Mouse (Mus musculus): ENCODE measurements around the gene Ldlrad3. TPM values are rescaled to one million over a fixed set of nuclear protein-coding genes. Genes with fewer than 3 reads are reported as not detected.

The Ldlrad3 gene
- polyA plus RNA-seq, 2 experiments = 2.1 to 2.9 TPM

- DNase-seq (ENCODE audit: low read depth in 3 of 3, low spot score in 3 of 3) = no peak
- TF ChIP-seq EP300 (IDR thresholded peaks at IDR 0.05; ENCODE audit: low read depth) = no peak
- TF ChIP-seq CTCF (IDR thresholded peaks at IDR 0.05; ENCODE audit: low read depth) = no peak
Measured at GRCm38 (mm10) chr2:102190956-102191355, 4.8 kb upstream of the Ldlrad3 start.

GRCm38 (mm10) chr2:102185069-102185950 is 875 bp downstream of the Ldlrad3 start:
- H3K4me2 ChIP-seq (ENCODE audit: low read depth) = peak overlapping the region; percentile 63
- peaks cover 16% of the 10 kb centered on the region for H3K27me3 ChIP-seq (ENCODE audit: control insufficient read depth, insufficient read depth, low read length)
- H3K4me1 ChIP-seq (replicated peaks; ENCODE audit: control insufficient read depth in 2 of 2, insufficient read depth in 2 of 2, low read length in 1 of 2) = no peaks in the 10 kb centered on the region
- TF ChIP-seq CTCF (IDR thresholded peaks at IDR 0.05; ENCODE audit: low read depth) (no peak), EP300 (IDR thresholded peaks at IDR 0.05; ENCODE audit: low read depth) (no peak)
- DNase-seq (ENCODE audit: low read depth in 3 of 3, low spot score in 3 of 3) (no peak), ATAC-seq (ENCODE audit: insufficient read depth) (no peak)
- no peaks in the 10 kb centered on the region for H3K36me3 ChIP-seq (replicated peaks; ENCODE audit: control insufficient read depth, insufficient read depth, low read depth)
- no peak overlapping the region for H3K27ac ChIP-seq
- no peak overlapping the region; the same call in 1 of the 2 replicates for H3K9ac ChIP-seq (replicated peaks)
- H3K4me3 ChIP-seq (ENCODE audit: insufficient read depth in 1 of 2, low read depth in 2 of 2, low read length in 2 of 2) = peak overlapping the region; percentile 58 to 59
- no peaks in the 10 kb centered on the region for H3K9me3 ChIP-seq (ENCODE audit: control insufficient read depth, low read length)
- WGBS (ENCODE audit: insufficient replicate concordance) = 3% methylated on average over 24 of the region's 24 CpGs

More at GRCm38 (mm10) chr2:102190956-102191355, 4.8 kb upstream of the Ldlrad3 start:
- no peak overlapping the region for H3K4me2 ChIP-seq (ENCODE audit: low read depth)
- peaks cover 5% of the 10 kb centered on the region for H3K27me3 ChIP-seq (ENCODE audit: control insufficient read depth, insufficient read depth, low read length)
- H3K27ac ChIP-seq = no peak overlapping the region
- no peak overlapping the region for H3K9ac ChIP-seq (replicated peaks)
- H3K36me3 ChIP-seq (replicated peaks; ENCODE audit: control insufficient read depth, insufficient read depth, low read depth) = no peaks in the 10 kb centered on the region
- no peaks in the 10 kb centered on the region for H3K9me3 ChIP-seq (ENCODE audit: control insufficient read depth, low read length)
- 0 out of 4 replicates have a peak, but pooled peaks cover 0 to 3% of the 10 kb centered on the region in 2 experiments for H3K4me1 ChIP-seq (replicated peaks; ENCODE audit: control insufficient read depth in 2 of 2, insufficient read depth in 2 of 2, low read length in 1 of 2)
- H3K4me3 ChIP-seq (ENCODE audit: insufficient read depth in 1 of 2, low read depth in 2 of 2, low read length in 2 of 2) = no peak overlapping the region
- no peak for ATAC-seq (ENCODE audit: insufficient read depth)

- no peak for DNase-seq (ENCODE audit: low read depth in 3 of 3, low spot score in 3 of 3)
- Histone ChIP-seq H3K9me3 (ENCODE audit: control insufficient read depth, low read length) (no peaks in the 10 kb centered on the region), H3K27me3 (ENCODE audit: control insufficient read depth, insufficient read depth, low read length) (peaks cover 16% of the 10 kb centered on the region), H3K4me1 (replicated peaks; ENCODE audit: control insufficient read depth in 2 of 2, insufficient read depth in 2 of 2, low read length in 1 of 2) (no peaks in the 10 kb centered on the region), H3K27ac (no peak overlapping the region), H3K9ac (replicated peaks) (no peak overlapping the region), H3K36me3 (replicated peaks; ENCODE audit: control insufficient read depth, insufficient read depth, low read depth) (no peaks in the 10 kb centered on the region), H3K4me2 (ENCODE audit: low read depth) (no peak overlapping the region), H3K4me3 (ENCODE audit: insufficient read depth in 1 of 2, low read depth in 2 of 2, low read length in 2 of 2) (no peak overlapping the region)
- ATAC-seq (ENCODE audit: insufficient read depth) = no peak
- TF ChIP-seq CTCF (IDR thresholded peaks at IDR 0.05; ENCODE audit: low read depth) (no peak), EP300 (IDR thresholded peaks at IDR 0.05; ENCODE audit: low read depth) (no peak)
- WGBS (ENCODE audit: insufficient replicate concordance) = 47% methylated on average over 7 of the region's 7 CpGs
Measured at GRCm38 (mm10) chr2:102183720-102184480, 2.3 kb downstream of the Ldlrad3 start.

- Histone ChIP-seq H3K36me3 (replicated peaks; ENCODE audit: control insufficient read depth, insufficient read depth, low read depth) (no peaks in the 10 kb centered on the region), H3K9ac (replicated peaks) (no peak overlapping the region), H3K4me2 (ENCODE audit: low read depth) (no peak overlapping the region), H3K9me3 (ENCODE audit: control insufficient read depth, low read length) (no peaks in the 10 kb centered on the region), H3K27me3 (ENCODE audit: control insufficient read depth, insufficient read depth, low read length) (peaks cover 16% of the 10 kb centered on the region), H3K4me1 (replicated peaks; ENCODE audit: control insufficient read depth in 2 of 2, insufficient read depth in 2 of 2, low read length in 1 of 2) (no peaks in the 10 kb centered on the region), H3K4me3 (ENCODE audit: insufficient read depth in 1 of 2, low read depth in 2 of 2, low read length in 2 of 2) (no peak overlapping the region), H3K27ac (no peak overlapping the region)
- no peak for DNase-seq (ENCODE audit: low read depth in 3 of 3, low spot score in 3 of 3)
- ATAC-seq (ENCODE audit: insufficient read depth) = no peak
- TF ChIP-seq EP300 (IDR thresholded peaks at IDR 0.05; ENCODE audit: low read depth) = no peak
- no peak for TF ChIP-seq CTCF (IDR thresholded peaks at IDR 0.05; ENCODE audit: low read depth)
- WGBS (ENCODE audit: insufficient replicate concordance) = 32% methylated on average over 2 of the region's 2 CpGs
Measured at GRCm38 (mm10) chr2:102181459-102181858, 4.7 kb downstream of the Ldlrad3 start.

- H3K4me3 ChIP-seq (ENCODE audit: insufficient read depth in 1 of 2, low read depth in 2 of 2, low read length in 2 of 2) = no peak overlapping the region
- H3K9ac ChIP-seq (replicated peaks) = no peak overlapping the region
- WGBS (ENCODE audit: insufficient replicate concordance) = 72% methylated on average over 5 of the region's 5 CpGs
- no peak overlapping the region for H3K4me2 ChIP-seq (ENCODE audit: low read depth)
- no peaks in the 10 kb centered on the region for H3K9me3 ChIP-seq (ENCODE audit: control insufficient read depth, low read length)
- ATAC-seq (ENCODE audit: insufficient read depth) (no peak), DNase-seq (ENCODE audit: low read depth in 3 of 3, low spot score in 3 of 3) (no peak)
- no peaks in the 10 kb centered on the region for H3K27me3 ChIP-seq (ENCODE audit: control insufficient read depth, insufficient read depth, low read length)
- H3K4me1 ChIP-seq (replicated peaks; ENCODE audit: control insufficient read depth in 2 of 2, insufficient read depth in 2 of 2, low read length in 1 of 2) = no peaks in the 10 kb centered on the region
- TF ChIP-seq CTCF (IDR thresholded peaks at IDR 0.05; ENCODE audit: low read depth) (no peak), EP300 (IDR thresholded peaks at IDR 0.05; ENCODE audit: low read depth) (no peak)
- no peaks in the 10 kb centered on the region for H3K36me3 ChIP-seq (replicated peaks; ENCODE audit: control insufficient read depth, insufficient read depth, low read depth)
- H3K27ac ChIP-seq = no peak overlapping the region
Measured at GRCm38 (mm10) chr2:102176434-102176772, 9.8 kb downstream of the Ldlrad3 start.
